Mouse (Mus musculus) CD4-positive, CD25-positive, alpha-beta regulatory T cell, adult 2 months (primary cell): ENCODE measurements around the gene Banp.

Experiments
- DNase-seq: peaks from one replicate; pipeline ENCODE4 v3.0.0-alpha.2; 2012; ENCODE audit warnings: low read depth, low spot score

The Banp gene

DNA sequence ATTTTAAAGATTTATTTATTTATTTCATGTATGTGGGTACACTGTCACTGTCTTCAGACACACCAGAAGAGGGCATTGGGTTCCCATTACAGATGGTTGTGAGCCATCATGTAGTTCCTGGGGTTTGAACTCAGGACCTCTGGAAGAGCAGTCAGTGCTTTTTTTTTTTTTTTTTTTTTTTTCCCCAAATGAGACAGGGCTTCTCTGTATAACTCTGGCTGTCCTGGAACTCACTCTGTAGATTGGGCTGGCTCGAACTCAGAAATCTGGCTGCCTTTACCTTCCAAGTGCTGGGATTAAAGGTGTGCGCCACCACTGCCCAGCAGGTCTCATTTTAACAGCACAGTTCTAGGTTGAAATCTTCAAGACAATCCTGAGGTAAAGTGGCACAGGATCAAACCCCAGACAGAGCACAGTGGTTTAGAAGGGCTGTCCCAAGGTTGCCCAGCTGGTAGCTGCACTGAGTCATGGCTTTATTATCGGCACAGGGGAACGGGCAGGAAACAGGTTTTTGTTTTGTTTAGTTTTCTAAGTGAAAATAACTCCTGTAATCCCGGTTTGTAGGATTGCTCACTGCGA is at the start of gene Banp:
Gene Banp (plus strand): TSS at position 529 of the 579 bp plus-strand sequence.
- DNase-seq: no peak

DNA sequence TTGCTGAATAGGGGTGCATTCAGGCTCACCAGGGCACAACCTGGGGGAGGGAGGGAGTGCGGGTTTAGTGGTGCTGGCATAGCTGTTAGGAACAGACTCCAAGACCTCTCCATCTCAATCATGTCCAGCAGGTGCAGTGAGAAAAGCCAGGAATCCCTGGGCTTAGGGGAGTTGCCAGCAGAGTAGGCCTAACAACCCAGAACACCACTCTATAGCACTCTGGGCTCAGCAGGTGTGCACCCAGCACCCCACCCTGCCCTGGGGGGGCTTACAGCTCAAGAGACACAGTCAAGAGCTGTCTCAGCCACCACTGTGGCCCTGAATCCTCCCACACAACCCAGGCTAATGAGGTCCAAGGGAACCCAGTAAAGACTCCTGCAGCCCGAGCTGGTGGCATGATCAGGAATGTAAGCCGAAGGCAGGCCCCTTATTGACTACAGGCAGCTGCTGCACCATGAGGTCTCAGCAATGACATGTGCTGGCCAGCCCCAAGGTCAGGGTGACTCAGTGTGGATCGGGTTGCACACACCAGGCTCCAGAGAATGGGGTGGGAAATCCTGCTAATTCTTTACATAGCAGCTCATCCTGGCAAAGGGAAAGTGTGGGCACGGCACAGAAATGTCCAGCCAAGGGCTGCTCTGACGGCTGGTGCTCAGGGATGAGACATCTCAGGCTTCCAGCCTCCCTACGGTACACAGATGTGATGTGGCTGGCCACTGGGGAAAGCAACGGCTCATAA is 47.9 kb upstream of the Banp start:
- DNase-seq: no peak

GRCm38 (mm10) chr8:121903977-121904376 is 45.6 kb upstream of the Banp start:
- no peak for DNase-seq

- no peak for DNase-seq
Measured at GRCm38 (mm10) chr8:121904999-121905398, 44.6 kb upstream of the Banp start.

DNA sequence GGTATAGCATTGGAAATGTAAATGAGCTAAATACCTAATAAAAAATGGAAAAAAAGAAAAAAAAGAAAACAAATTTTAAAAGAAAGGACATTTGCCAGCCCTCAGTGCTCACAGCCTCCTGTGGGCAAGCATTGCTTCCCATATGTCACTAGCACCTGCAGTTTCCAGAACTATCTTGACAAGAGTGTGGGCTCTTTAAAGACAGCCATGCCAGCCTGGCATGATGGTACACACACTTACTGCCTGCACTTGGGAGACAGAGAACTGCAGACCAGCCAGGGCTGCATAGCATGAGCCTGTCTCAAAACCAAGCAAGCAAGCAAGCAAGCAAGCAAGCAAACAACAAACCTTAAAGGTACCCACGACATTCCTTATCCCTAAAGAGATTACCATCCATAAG is 44.1 kb upstream of the Banp start:
- DNase-seq: no peak

GRCm38 (mm10) chr8:121905864-121906263 is 43.7 kb upstream of the Banp start:
- no peak for DNase-seq

- peak; percentile 70 for DNase-seq
Measured at GRCm38 (mm10) chr8:121906542-121907512, 42.7 kb upstream of the Banp start.

- DNase-seq: peak; percentile 99
Measured at GRCm38 (mm10) chr8:121907587-121908248, 41.8 kb upstream of the Banp start, which contains the start of gene Slc7a5. TSS of gene Slc7a5 (minus strand) at chr8:121907694.

DNA sequence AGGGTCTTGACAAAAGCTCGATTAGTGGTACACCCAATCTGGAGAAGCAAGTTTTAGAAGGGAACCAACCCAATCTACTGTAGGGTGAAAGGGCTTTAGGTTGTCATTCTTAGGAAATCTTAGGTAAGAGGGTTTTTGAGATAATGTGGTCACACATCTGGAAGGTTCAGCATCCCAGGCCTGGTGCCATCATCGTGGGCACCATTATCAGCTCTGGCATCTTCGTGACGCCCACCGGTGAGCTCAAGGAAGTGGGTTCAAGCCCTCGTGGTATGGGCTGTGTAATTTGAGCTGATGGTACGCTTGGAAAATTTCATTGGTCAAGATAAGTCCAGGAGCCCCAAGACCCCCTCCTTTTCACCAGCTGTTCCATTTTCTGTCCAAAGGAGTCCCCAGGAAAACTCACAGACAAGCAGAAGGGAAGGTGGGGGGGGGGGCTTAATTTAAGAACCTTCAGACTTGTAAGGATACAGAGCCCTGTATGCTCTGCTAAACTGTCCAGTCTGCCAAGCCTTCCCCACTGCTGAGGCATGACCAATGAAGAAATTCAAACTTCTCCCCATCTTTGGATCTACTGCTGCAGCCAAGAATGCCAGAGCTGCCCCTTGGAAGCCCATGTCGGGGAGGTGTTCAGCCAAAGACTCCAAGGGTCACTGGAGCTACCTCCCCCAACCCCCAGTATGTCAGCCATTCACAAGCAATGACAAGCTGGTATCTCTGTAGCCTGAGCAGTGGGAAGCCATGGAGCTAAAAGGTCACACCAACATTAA is 41.0 kb upstream of the Banp start:
- peak; percentile 41 for DNase-seq

- no peak for DNase-seq
Measured at GRCm38 (mm10) chr8:121909148-121909541, 40.4 kb upstream of the Banp start.

- DNase-seq: peak; percentile 90
Measured at GRCm38 (mm10) chr8:121909663-121910062, 39.9 kb upstream of the Banp start.

GRCm38 (mm10) chr8:121911400-121911799 is 38.1 kb upstream of the Banp start:
- no peak for DNase-seq

- no peak for DNase-seq
Measured at GRCm38 (mm10) chr8:121911987-121912386, 37.6 kb upstream of the Banp start.

- no peak for DNase-seq
Measured at GRCm38 (mm10) chr8:121912831-121913230, 36.7 kb upstream of the Banp start.

DNA sequence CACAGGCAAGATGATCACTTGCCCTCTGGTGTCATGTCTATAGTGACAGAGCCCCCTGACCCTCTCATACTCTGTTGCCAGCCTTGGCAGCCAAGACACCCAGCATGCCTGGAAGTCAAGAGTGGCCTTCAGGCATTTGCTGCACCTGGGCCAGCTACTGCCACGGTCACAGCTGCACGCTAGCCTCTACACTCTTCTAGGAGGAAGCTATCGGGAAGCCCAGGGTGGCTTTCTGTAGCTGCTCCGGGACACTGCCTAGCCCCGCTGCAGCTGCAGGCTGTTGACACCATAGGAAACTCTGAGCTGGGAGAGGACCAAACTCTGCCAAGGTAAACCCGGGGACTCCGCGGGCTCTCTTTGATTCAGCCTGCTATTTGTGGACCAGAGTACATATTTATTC is 36.2 kb upstream of the Banp start:
- no peak for DNase-seq

- no peak for DNase-seq
Measured at GRCm38 (mm10) chr8:121919158-121919557, 30.4 kb upstream of the Banp start.

DNA sequence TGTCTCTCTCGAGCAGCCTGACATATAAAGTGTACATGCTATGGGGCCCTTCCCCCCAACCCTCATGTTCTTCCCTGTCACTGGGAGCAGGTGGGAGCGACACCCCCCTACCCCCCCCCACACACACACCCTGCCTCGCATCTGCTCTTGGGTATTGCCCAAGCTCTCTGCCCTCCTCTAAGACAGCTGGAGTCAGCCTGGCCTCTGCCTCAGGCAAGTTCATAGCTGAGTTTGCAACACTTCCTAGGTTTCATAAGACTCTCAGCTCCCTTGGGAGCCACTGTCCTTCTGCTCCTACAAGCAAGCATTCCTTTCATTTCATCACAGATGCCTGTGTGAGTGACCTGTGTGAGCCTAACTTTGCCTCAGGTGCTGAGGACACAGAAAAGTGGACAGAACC is 29.8 kb upstream of the Banp start:
- DNase-seq: no peak

GRCm38 (mm10) chr8:121921582-121921981 is 28.0 kb upstream of the Banp start:
- no peak for DNase-seq

GRCm38 (mm10) chr8:121922101-121922500 is 27.4 kb upstream of the Banp start:
- no peak for DNase-seq

GRCm38 (mm10) chr8:121924681-121925080 is 24.9 kb upstream of the Banp start:
- DNase-seq: no peak

DNA sequence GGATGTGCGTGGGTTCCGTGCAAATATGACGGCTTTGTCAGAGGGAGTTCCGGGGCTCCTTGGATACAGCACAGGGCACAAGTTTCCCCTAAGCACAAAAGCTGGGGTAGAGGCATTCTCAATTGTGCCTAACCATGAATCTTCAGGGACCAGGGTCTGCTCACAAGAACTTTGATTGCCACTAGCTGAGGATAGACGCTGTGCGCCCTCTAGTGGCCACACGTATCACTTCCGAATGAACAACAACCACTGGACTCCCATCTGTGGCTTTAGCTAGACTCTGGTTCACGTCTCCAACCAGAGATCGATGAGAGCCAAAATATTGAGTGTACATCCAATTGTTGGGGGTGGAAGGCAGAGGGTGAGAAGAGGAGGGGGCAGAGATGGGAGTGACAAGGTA is 23.9 kb upstream of the Banp start:
- peak; percentile 89 for DNase-seq
